ENCODE assay signal across 11 mouse cellular contexts in genomic region chr1:76535522-76535956, GRCm38 (mm10).
DNase-seq lines count a peak whose midpoint lies in the region; ATAC-seq and TF ChIP-seq lines count a peak whose summit lies in the region.
"Had no signal": no experiment of that assay in that cellular context is flagged by ENCODE, and none has a peak within 500 bp of the region (broad histone marks: within the 10 kb centered on the region; RNA-seq: fewer than 3 reads in every experiment).

No protein-coding gene starts in this region.

- no peak overlapping the region for H3K4me3 ChIP-seq in lung, embryonic 14.5 days (ENCODE audit: low read depth, low read length)
- no peak overlapping the region for H3K4me3 ChIP-seq in forebrain, embryonic 14.5 days (ENCODE audit: low read depth, low read length)
- H3K4me3 ChIP-seq in limb, embryonic 11.5 days (ENCODE audit: low read depth, low read length), result no peak overlapping the region
- H3K4me3 ChIP-seq in left cerebral cortex, adult 2 months, result no peak overlapping the region
- H3K4me3 ChIP-seq: heart, adult 2 months; limb, embryonic 13.5 days had no signal

- 73% methylated on average over 4 of the region's 4 CpGs for WGBS in lung, embryonic 14.5 days
- WGBS in forebrain, embryonic 14.5 days, result 20% methylated on average over 4 of the region's 4 CpGs
- 52% methylated on average over 4 of the region's 4 CpGs for WGBS in limb, embryonic 11.5 days

- no peak for ATAC-seq in lung, embryonic 14.5 days (ENCODE audit: insufficient read depth)
- peak; percentile 83 for ATAC-seq in forebrain, embryonic 14.5 days
- ATAC-seq in limb, embryonic 11.5 days (ENCODE audit: insufficient number of reproducible peaks, low FRiP score, low TSS enrichment, low read depth), result no peak
- ATAC-seq: intestine, embryonic 16.5 days had no signal

- DNase-seq in lung, embryonic 14.5 days, result peak; percentile 18
- DNase-seq in lung, adult 18-20 months, result no peak
- DNase-seq in adrenal gland, postnatal 14 days, result peak; percentile 79
- peak; percentile 57 for DNase-seq in forebrain, embryonic 14.5 days (ENCODE audit: low spot score)
- peak; percentile 29 for DNase-seq in limb, embryonic 11.5 days (ENCODE audit: low spot score)
- no peak for DNase-seq in left cerebral cortex, adult 2 months (ENCODE audit: extremely low spot score in 1 of 2, low spot score in 2 of 2)
- DNase-seq in testis, postnatal 10 days (ENCODE audit: low spot score), result no peak
- DNase-seq: cerebellum, adult 9-10 months; heart, adult 2 months had no signal

- intact Hi-C loops in left cerebral cortex, adult 2 months (cut with DNase I), result no loop called here

- no peak overlapping the region for H3K27ac ChIP-seq in lung, embryonic 14.5 days (ENCODE audit: low read depth)
- no peak overlapping the region for H3K27ac ChIP-seq in forebrain, embryonic 14.5 days (ENCODE audit: low read depth, low read length)
- no peak overlapping the region for H3K27ac ChIP-seq in limb, embryonic 11.5 days (replicated peaks; ENCODE audit: low read depth, low read length)
- no peak overlapping the region for H3K27ac ChIP-seq in left cerebral cortex, adult 2 months
- H3K27ac ChIP-seq: heart, adult 2 months; limb, embryonic 13.5 days had no signal

- H3K27me3 ChIP-seq in lung, embryonic 14.5 days (ENCODE audit: insufficient read depth, low read length), result no peaks in the 10 kb centered on the region
- no peaks in the 10 kb centered on the region for H3K27me3 ChIP-seq in forebrain, embryonic 14.5 days (replicated peaks; ENCODE audit: control insufficient read depth, insufficient read depth, low read length)
- no peaks in the 10 kb centered on the region for H3K27me3 ChIP-seq in limb, embryonic 11.5 days (ENCODE audit: control insufficient read depth, insufficient read depth, low read length)
- H3K27me3 ChIP-seq: limb, embryonic 13.5 days had no signal

- H3K9ac ChIP-seq in lung, embryonic 14.5 days, result no peak overlapping the region
- H3K9ac ChIP-seq in forebrain, embryonic 14.5 days (ENCODE audit: low read length), result no peak overlapping the region
- H3K9ac ChIP-seq in limb, embryonic 11.5 days (ENCODE audit: low read length), result no peak overlapping the region
- H3K9ac ChIP-seq: limb, embryonic 13.5 days had no signal

- H3K36me3 ChIP-seq in lung, embryonic 14.5 days (ENCODE audit: insufficient read depth), result no peaks in the 10 kb centered on the region
- no peaks in the 10 kb centered on the region for H3K36me3 ChIP-seq in forebrain, embryonic 14.5 days (ENCODE audit: control insufficient read depth, insufficient read depth, low read length)
- no peaks in the 10 kb centered on the region for H3K36me3 ChIP-seq in limb, embryonic 11.5 days (ENCODE audit: control insufficient read depth, insufficient read depth, low read length)
- H3K36me3 ChIP-seq: limb, embryonic 13.5 days had no signal

- no peaks in the 10 kb centered on the region for H3K9me3 ChIP-seq in lung, embryonic 14.5 days (ENCODE audit: low read depth, low read length)
- no peaks in the 10 kb centered on the region for H3K9me3 ChIP-seq in forebrain, embryonic 14.5 days (replicated peaks; ENCODE audit: control insufficient read depth, low read length)
- H3K9me3 ChIP-seq in limb, embryonic 11.5 days (ENCODE audit: control insufficient read depth, low read length), result no peaks in the 10 kb centered on the region
- H3K9me3 ChIP-seq: limb, embryonic 13.5 days had no signal

- H3K4me1 ChIP-seq in lung, embryonic 14.5 days (ENCODE audit: insufficient read depth), result no peaks in the 10 kb centered on the region
- H3K4me1 ChIP-seq in forebrain, embryonic 14.5 days (ENCODE audit: control insufficient read depth, insufficient read depth, low read length), result peaks cover 7% of the 10 kb centered on the region; the same call in 1 of the 2 replicates
- no peaks in the 10 kb centered on the region for H3K4me1 ChIP-seq in limb, embryonic 11.5 days (ENCODE audit: control insufficient read depth, insufficient read depth, low read length)

- TF ChIP-seq CTCF in lung, embryonic 14.5 days (IDR thresholded peaks at IDR 0.05; ENCODE audit: low read depth), result no peak
- no peak for TF ChIP-seq CTCF in left cerebral cortex, adult 2 months (IDR thresholded peaks at IDR 0.05)

- no peak overlapping the region for H3K4me2 ChIP-seq in lung, embryonic 14.5 days
- H3K4me2 ChIP-seq in forebrain, embryonic 14.5 days (ENCODE audit: low read length), result no peak overlapping the region
- no peak overlapping the region for H3K4me2 ChIP-seq in limb, embryonic 11.5 days (ENCODE audit: low read depth, severe bottlenecking)
- H3K4me2 ChIP-seq: limb, embryonic 13.5 days had no signal

Comparison
In these comparisons a context has a peak if more than half of its experiments do, and no peak if none do; other contexts are left out.
1. DNase-seq: peak in lung, embryonic 14.5 days (single experiment), adrenal gland, postnatal 14 days (single experiment), forebrain, embryonic 14.5 days (single experiment) and limb, embryonic 11.5 days (single experiment); none in lung, adult 18-20 months (0 of 2), left cerebral cortex, adult 2 months (0 of 2) and testis, postnatal 10 days (single experiment).